In the genomic region with DNA sequence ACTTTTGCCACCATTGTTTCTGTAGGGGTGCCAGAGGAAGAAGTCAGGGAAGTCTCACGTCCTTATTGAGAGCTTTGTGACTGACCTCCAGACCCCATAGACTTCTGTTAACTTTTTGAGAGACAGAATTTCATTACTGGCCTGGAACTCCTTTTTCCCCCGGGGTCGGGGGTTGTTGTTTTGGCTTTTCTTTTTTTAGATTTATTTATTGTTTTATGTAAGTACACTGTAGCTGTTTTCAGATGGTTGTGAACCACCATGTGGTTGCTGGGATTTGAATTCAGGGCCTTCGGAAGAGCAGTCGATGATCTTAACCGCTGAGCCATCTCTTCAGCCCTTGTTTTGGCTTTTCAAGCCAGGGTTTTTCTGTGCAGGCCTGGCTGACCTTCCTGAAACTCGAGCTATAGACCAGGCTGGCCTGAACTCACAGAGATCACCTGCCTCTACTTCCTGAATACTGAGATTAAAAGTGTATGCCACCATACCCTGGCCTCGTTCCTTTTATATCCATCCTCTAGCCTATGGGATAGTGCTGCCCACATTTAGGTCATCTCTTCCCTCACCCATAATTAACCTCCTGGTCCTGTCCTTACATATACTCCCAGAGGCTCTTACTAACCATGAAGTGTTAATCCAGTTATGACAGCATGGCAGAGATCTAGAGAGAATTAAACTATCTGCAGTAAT, we compare ENCODE assay signal across 8 mouse cellular contexts. TPM values are rescaled to one million over a fixed set of nuclear protein-coding genes. Genes with fewer than 3 reads are reported as not detected.
DNase-seq lines count a peak whose midpoint lies in the region; ATAC-seq and TF ChIP-seq lines count a peak whose summit lies in the region.

No protein-coding gene starts in this region.

- peak overlapping the region; percentile 65 for H3K4me2 ChIP-seq in forebrain, embryonic 16.5 days (ENCODE audit: low read length)
- peak overlapping the region; percentile 70 for H3K4me2 ChIP-seq in liver, postnatal 0 days (ENCODE audit: low read depth, low read length)

- TF ChIP-seq CTCF in liver, postnatal 0 days (IDR thresholded peaks at IDR 0.05; ENCODE audit: low read depth), result no peak

- H3K9me3 ChIP-seq in ES-E14 (ENCODE audit: control insufficient read depth, insufficient read depth, low read depth, low read length), result no peaks in the 10 kb centered on the region
- no peaks in the 10 kb centered on the region for H3K9me3 ChIP-seq in forebrain, embryonic 16.5 days (ENCODE audit: control insufficient read depth, low read length)
- no peaks in the 10 kb centered on the region for H3K9me3 ChIP-seq in liver, postnatal 0 days (ENCODE audit: low read length)

- H3K4me1 ChIP-seq in ES-E14 (ENCODE audit: control insufficient read depth in 2 of 2, insufficient read depth in 2 of 2, low read length in 2 of 2, poor library complexity in 1 of 2), result peaks cover 2 to 7% of the 10 kb centered on the region in 2 experiments; a peak in 2 of 4 replicates
- peaks cover 28% of the 10 kb centered on the region for H3K4me1 ChIP-seq in forebrain, embryonic 16.5 days (replicated peaks; ENCODE audit: control insufficient read depth, insufficient read depth, low read length)
- H3K4me1 ChIP-seq in liver, postnatal 0 days (ENCODE audit: insufficient read depth), result peaks cover 24% of the 10 kb centered on the region

- peaks cover 27% of the 10 kb centered on the region for H3K36me3 ChIP-seq in ES-E14 (ENCODE audit: control insufficient read depth, insufficient read depth, low read length, poor library complexity, severe bottlenecking)
- peaks cover 3% of the 10 kb centered on the region; the same call in 1 of the 2 replicates for H3K36me3 ChIP-seq in forebrain, embryonic 16.5 days (ENCODE audit: control insufficient read depth, insufficient read depth)
- peaks cover 28% of the 10 kb centered on the region for H3K36me3 ChIP-seq in liver, postnatal 0 days (replicated peaks; ENCODE audit: insufficient read depth, low read length)

- no peaks in the 10 kb centered on the region for H3K27me3 ChIP-seq in forebrain, embryonic 16.5 days (replicated peaks; ENCODE audit: control insufficient read depth, insufficient read depth, low read length)
- no peaks in the 10 kb centered on the region for H3K27me3 ChIP-seq in liver, postnatal 0 days (ENCODE audit: insufficient read depth, low read length)

- in situ Hi-C loops in ES-E14 (cut with MboI; ENCODE audit: low sequenced_read_pairs in 2 of 2, unreplicated experiment in 2 of 2), result no loop called here

- WGBS in forebrain, embryonic 16.5 days, result 27% methylated on average over 8 of the region's 8 CpGs
- 15% methylated on average over 8 of the region's 8 CpGs for WGBS in liver, postnatal 0 days (ENCODE audit: insufficient replicate concordance)

- H3K4me3 ChIP-seq in ES-E14 (ENCODE audit: insufficient read depth in 1 of 2, low read depth in 1 of 2, low read length in 2 of 2, poor library complexity in 1 of 2, severe bottlenecking in 1 of 2), result peak overlapping the region; percentile 78 to 83
- peak overlapping the region; percentile 75 for H3K4me3 ChIP-seq in forebrain, embryonic 16.5 days (replicated peaks; ENCODE audit: low read length)
- peak overlapping the region; percentile 97 for H3K4me3 ChIP-seq in liver, postnatal 0 days (ENCODE audit: low read depth, low read length)

- peak overlapping the region; percentile 87 for H3K9ac ChIP-seq in ES-E14 (ENCODE audit: insufficient read depth, low read depth, low read length, poor library complexity, severe bottlenecking)
- peak overlapping the region; percentile 84 for H3K9ac ChIP-seq in forebrain, embryonic 16.5 days (replicated peaks; ENCODE audit: low read depth, low read length)
- H3K9ac ChIP-seq in liver, postnatal 0 days (replicated peaks), result peak overlapping the region; percentile 49

- DNase-seq in kidney, adult 11 months, result peak; percentile 19
- no peak for DNase-seq in kidney, postnatal 10 days
- no peak for DNase-seq in ES-E14 (ENCODE audit: low read depth, low spot score)
- DNase-seq in liver, postnatal 0 days, result no peak
- DNase-seq in T-cell, adult 2 months (ENCODE audit: low spot score), result no peak
- no peak for DNase-seq in layer of hippocampus, postnatal 10 days (ENCODE audit: low spot score in 2 of 2)
- no peak for DNase-seq in left cerebral cortex, postnatal 4 days

- no peak for ATAC-seq in forebrain, embryonic 16.5 days
- ATAC-seq in liver, postnatal 0 days, result no peak

- no peak for TF ChIP-seq EP300 in liver, postnatal 0 days (IDR thresholded peaks at IDR 0.05; ENCODE audit: low read depth)

- intact Hi-C loops in left cerebral cortex, postnatal 4 days (cut with DNase I), result no loop called here

- H3K27ac ChIP-seq in ES-E14 (ENCODE audit: insufficient read depth, low read depth, low read length, poor library complexity, severe bottlenecking), result peak overlapping the region; percentile 69; the same call in 1 of the 2 replicates
- H3K27ac ChIP-seq in forebrain, embryonic 16.5 days (ENCODE audit: low read length), result peak overlapping the region; percentile 94
- H3K27ac ChIP-seq in liver, postnatal 0 days (ENCODE audit: low read depth), result peak overlapping the region; percentile 98

TF ChIP-seq in ES-E14, 5 proteins besides CTCF, POLR2A, EP300 and RAD21:
- TF ChIP-seq MAFK (IDR thresholded peaks at IDR 0.05; ENCODE audit: insufficient read depth, low read depth, low read length) (no peak), ZC3H11A (IDR thresholded peaks at IDR 0.05; ENCODE audit: borderline replicate concordance, low read depth, low read length) (no peak), ZNF384 (IDR thresholded peaks at IDR 0.05; ENCODE audit: low read depth, low read length) (no peak), HCFC1 (IDR thresholded peaks at IDR 0.05; ENCODE audit: borderline replicate concordance, insufficient read depth, low read length) (no peak), CHD2 (IDR thresholded peaks at IDR 0.05; ENCODE audit: low read depth, low read length) (no peak)

RNA-seq across cellular contexts. Expression of a gene that starts 0.9 kb away (rescaled TPM):
- total RNA-seq in ES-E14 (2012; rRNA removed), result 461 and 499 TPM in 2 replicates
- polyA plus RNA-seq in forebrain, embryonic 16.5 days (2015; fragmentation: Nextera tagmentation; extraction: Ambion mirVana), result 291 and 311 TPM in 2 replicates
- polyA plus RNA-seq in liver, postnatal 0 days (2015; fragmentation: Nextera tagmentation; extraction: Ambion mirVana), result 135 and 139 TPM in 2 replicates
- total RNA-seq in layer of hippocampus, postnatal 10 days (2021), result 100 to 1,000 TPM; 129 to 166 TPM
- 100 to 1,000 TPM; 176 to 203 TPM for total RNA-seq in left cerebral cortex, postnatal 4 days (2021)

RNA-seq across cellular contexts. Expression of a gene that starts 20.6 kb away (rescaled TPM):
- total RNA-seq in ES-E14 (2012; rRNA removed), result 1,352 and 1,377 TPM in 2 replicates
- polyA plus RNA-seq in forebrain, embryonic 16.5 days (2015; fragmentation: Nextera tagmentation; extraction: Ambion mirVana), result 173 and 179 TPM in 2 replicates
- 280 and 288 TPM in 2 replicates for polyA plus RNA-seq in liver, postnatal 0 days (2015; fragmentation: Nextera tagmentation; extraction: Ambion mirVana)
- 100 to 1,000 TPM; 540 to 663 TPM for total RNA-seq in layer of hippocampus, postnatal 10 days (2021)
- 100 to 1,000 TPM; 603 to 645 TPM for total RNA-seq in left cerebral cortex, postnatal 4 days (2021)

RNA-seq across cellular contexts. Expression of a gene that starts 23.8 kb away (rescaled TPM):
- 13.0 and 27.7 TPM in 2 replicates for total RNA-seq in ES-E14 (2012; rRNA removed)
- polyA plus RNA-seq in forebrain, embryonic 16.5 days (2015; fragmentation: Nextera tagmentation; extraction: Ambion mirVana), result 3.3 and 4.1 TPM in 2 replicates
- polyA plus RNA-seq in liver, postnatal 0 days (2015; fragmentation: Nextera tagmentation; extraction: Ambion mirVana), result 23.6 and 24.2 TPM in 2 replicates
- total RNA-seq in layer of hippocampus, postnatal 10 days (2021), result 1 to 10 TPM; 4.3 to 5.4 TPM
- total RNA-seq in left cerebral cortex, postnatal 4 days (2021), result 1 to 10 TPM; 5.5 to 6.0 TPM

RNA-seq across cellular contexts. Expression of a gene that starts 30.5 kb away (rescaled TPM):
- not detected in 2 replicates for total RNA-seq in ES-E14 (2012; rRNA removed)
- not detected in 2 replicates for polyA plus RNA-seq in forebrain, embryonic 16.5 days (2015; fragmentation: Nextera tagmentation; extraction: Ambion mirVana)
- polyA plus RNA-seq in liver, postnatal 0 days (2015; fragmentation: Nextera tagmentation; extraction: Ambion mirVana), result 0.34 TPM in 1 of 2 replicates, not detected in the other
- total RNA-seq in layer of hippocampus, postnatal 10 days (2021), result not detected
- not detected for total RNA-seq in left cerebral cortex, postnatal 4 days (2021)

RNA-seq across cellular contexts. Expression of a gene that starts 30.6 kb away (rescaled TPM):
- 1.2 and 2.1 TPM in 2 replicates for total RNA-seq in ES-E14 (2012; rRNA removed)
- 0.53 and 1.1 TPM in 2 replicates for polyA plus RNA-seq in forebrain, embryonic 16.5 days (2015; fragmentation: Nextera tagmentation; extraction: Ambion mirVana)
- 0.07 TPM in 1 of 2 replicates, not detected in the other for polyA plus RNA-seq in liver, postnatal 0 days (2015; fragmentation: Nextera tagmentation; extraction: Ambion mirVana)
- under 1 TPM; 0.38 to 0.41 TPM for total RNA-seq in layer of hippocampus, postnatal 10 days (2021)
- 1 to 10 TPM in 1 of 2 experiments, under 1 TPM in 1; 0.82 to 1.2 TPM for total RNA-seq in left cerebral cortex, postnatal 4 days (2021)
